ENCODE assay signal across 23 mouse cellular contexts in the genomic region with DNA sequence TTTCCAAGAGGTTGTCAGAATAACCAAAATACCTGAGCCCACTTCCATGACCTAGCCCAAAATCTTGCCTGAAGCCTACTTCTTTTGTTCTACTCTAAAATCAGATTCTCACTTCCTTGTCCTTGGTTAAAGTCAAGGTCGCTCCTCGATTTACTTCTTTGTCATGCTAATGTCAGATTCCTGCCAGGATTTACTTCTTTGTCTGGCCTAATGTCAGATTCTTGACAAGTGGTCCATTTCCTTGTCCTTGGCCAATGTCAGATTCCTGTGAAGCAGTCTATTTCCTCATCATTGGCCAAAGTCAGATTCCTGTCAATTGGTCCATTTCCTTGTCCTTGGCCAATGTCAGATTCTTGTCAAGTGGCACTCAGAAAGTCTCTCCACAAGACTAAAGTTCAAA. TPM values are rescaled to one million over a fixed set of nuclear protein-coding genes. Genes with fewer than 3 reads are reported as not detected.
DNase-seq lines count a peak whose midpoint lies in the region; ATAC-seq and TF ChIP-seq lines count a peak whose summit lies in the region.
"Had no signal": no experiment of that assay in that cellular context is flagged by ENCODE, and none has a peak within 500 bp of the region (broad histone marks: within the 10 kb centered on the region; RNA-seq: fewer than 3 reads in every experiment).

No protein-coding gene starts in this region.

- peak; percentile 61; the same call in 1 of the 2 replicates for TF ChIP-seq EP300 in ES-Bruce4 (IDR thresholded peaks at IDR 0.05; ENCODE audit: insufficient read depth, low read depth, low read length)

- ATAC-seq in megakaryocyte, adult 5-6 weeks (ENCODE audit: poor library complexity, severe bottlenecking): no peak
- ATAC-seq: activated CD4-positive, CD25-positive, alpha-beta regulatory T cell, adult 4 months; CD4-positive, CD25-positive, alpha-beta regulatory T cell, adult 4 months; forebrain, embryonic 13.5 days; forebrain, embryonic 15.5 days; forebrain, postnatal 0 days had no signal

- H3K4me3 ChIP-seq in ES-Bruce4 (ENCODE audit: low read depth, low read length) (no peak overlapping the region), ES-E14 (ENCODE audit: insufficient read depth in 1 of 2, low read depth in 1 of 2, low read length in 2 of 2, poor library complexity in 1 of 2, severe bottlenecking in 1 of 2) (peak overlapping the region in 1 of 2 experiments; percentile 13; a peak in 1 of 4 replicates)
- H3K4me3 ChIP-seq in limb, embryonic 10.5 days: no peak overlapping the region
- H3K4me3 ChIP-seq: embryonic facial prominence, embryonic 10.5 days; embryonic facial prominence, embryonic 12.5 days; forebrain, embryonic 13.5 days; forebrain, embryonic 15.5 days had no signal

- H3K9me3 ChIP-seq in ES-Bruce4 (replicated peaks; ENCODE audit: control insufficient read depth, insufficient read depth, low read length, poor library complexity, severe bottlenecking) (no peaks in the 10 kb centered on the region), ES-E14 (ENCODE audit: control insufficient read depth, insufficient read depth, low read depth, low read length) (no peaks in the 10 kb centered on the region)
- H3K9me3 ChIP-seq in limb, embryonic 10.5 days (replicated peaks): no peaks in the 10 kb centered on the region
- H3K9me3 ChIP-seq: embryonic facial prominence, embryonic 10.5 days; embryonic facial prominence, embryonic 12.5 days; forebrain, embryonic 13.5 days; forebrain, embryonic 15.5 days had no signal

- no peaks in the 10 kb centered on the region for H3K27me3 ChIP-seq in ES-Bruce4 (ENCODE audit: control insufficient read depth, insufficient read depth, low read length, poor library complexity, severe bottlenecking)
- H3K27me3 ChIP-seq in limb, embryonic 10.5 days (ENCODE audit: low read depth, poor library complexity, severe bottlenecking): peaks cover 30% of the 10 kb centered on the region; the same call in 1 of the 2 replicates
- H3K27me3 ChIP-seq: CH12.LX; embryonic facial prominence, embryonic 12.5 days; forebrain, embryonic 13.5 days; forebrain, embryonic 15.5 days had no signal

- H3K27ac ChIP-seq in ES-Bruce4 (ENCODE audit: insufficient read depth, low read length): peak overlapping the region; percentile 98
- peak overlapping the region; percentile 90; the same call in 1 of the 2 replicates for H3K27ac ChIP-seq in ES-E14 (ENCODE audit: insufficient read depth, low read depth, low read length, poor library complexity, severe bottlenecking)
- H3K27ac ChIP-seq in limb, embryonic 10.5 days: no peak overlapping the region
- H3K27ac ChIP-seq: embryonic facial prominence, embryonic 10.5 days; embryonic facial prominence, embryonic 12.5 days; forebrain, embryonic 13.5 days; forebrain, embryonic 15.5 days had no signal

- 75% methylated on average over 2 of the region's 2 CpGs for WGBS in limb, embryonic 10.5 days

- DNase-seq in ES-E14 (ENCODE audit: low read depth, low spot score) (peak; percentile 80), WW6 (ENCODE audit: low read depth, low spot score) (peak; percentile 50)
- no peak for DNase-seq in lung, adult 18-20 months
- DNase-seq in limb, embryonic 10.5 days (ENCODE audit: low spot score): no peak
- DNase-seq: adrenal gland, adult 8-10 months; adrenal gland, postnatal 14 days; adrenal gland, postnatal 36 days; B cell, adult 2 months; cerebellum, adult 18-20 months; cerebellum, adult 8-10 months; cerebellum, adult 9-11 months; cerebellum, postnatal 14 days; cerebellum, postnatal 36 days; forebrain, postnatal 0 days had no signal

- TF ChIP-seq CTCF in ES-Bruce4 (IDR thresholded peaks at IDR 0.05; ENCODE audit: low read depth, low read length): no peak

- H3K9ac ChIP-seq in ES-Bruce4 (ENCODE audit: low read depth, poor library complexity, severe bottlenecking) (no peak overlapping the region), ES-E14 (ENCODE audit: insufficient read depth, low read depth, low read length, poor library complexity, severe bottlenecking) (no peak overlapping the region)
- H3K9ac ChIP-seq: embryonic facial prominence, embryonic 12.5 days; forebrain, embryonic 13.5 days; forebrain, embryonic 15.5 days; forebrain, postnatal 0 days had no signal

- TF ChIP-seq POLR2A in ES-Bruce4 (IDR thresholded peaks at IDR 0.05; ENCODE audit: insufficient read depth, low read length): no peak

- in situ Hi-C loops in ES-E14 (cut with MboI; ENCODE audit: low sequenced_read_pairs in 2 of 2, unreplicated experiment in 2 of 2): no loop called here

- H3K4me1 ChIP-seq in ES-Bruce4 (ENCODE audit: control insufficient read depth, insufficient read depth, low read length) (no peaks in the 10 kb centered on the region), ES-E14 (ENCODE audit: control insufficient read depth in 2 of 2, insufficient read depth in 2 of 2, low read length in 2 of 2, poor library complexity in 1 of 2) (peaks cover 2 to 6% of the 10 kb centered on the region in 2 experiments; a peak in 2 of 4 replicates)
- H3K4me1 ChIP-seq in limb, embryonic 10.5 days: no peaks in the 10 kb centered on the region
- H3K4me1 ChIP-seq: embryonic facial prominence, embryonic 10.5 days; embryonic facial prominence, embryonic 12.5 days; forebrain, embryonic 13.5 days; forebrain, embryonic 15.5 days had no signal

- H3K36me3 ChIP-seq in ES-Bruce4 (ENCODE audit: control insufficient read depth, insufficient read depth, low read length, poor library complexity, severe bottlenecking): no peaks in the 10 kb centered on the region
- no peaks in the 10 kb centered on the region for H3K36me3 ChIP-seq in ES-E14 (ENCODE audit: control insufficient read depth, insufficient read depth, low read length, poor library complexity, severe bottlenecking)
- H3K36me3 ChIP-seq in limb, embryonic 10.5 days: no peaks in the 10 kb centered on the region
- H3K36me3 ChIP-seq: embryonic facial prominence, embryonic 10.5 days; embryonic facial prominence, embryonic 12.5 days; forebrain, embryonic 15.5 days had no signal

TF ChIP-seq in ES-E14, 5 proteins besides CTCF, POLR2A, EP300 and RAD21:
- peak; percentile 61; the same call in 1 of the 2 replicates for TF ChIP-seq CHD2 (IDR thresholded peaks at IDR 0.05; ENCODE audit: low read depth, low read length)
- TF ChIP-seq ZNF384 (IDR thresholded peaks at IDR 0.05; ENCODE audit: low read depth, low read length): no peak
- TF ChIP-seq ZC3H11A (IDR thresholded peaks at IDR 0.05; ENCODE audit: borderline replicate concordance, low read depth, low read length): no peak

RNA-seq across cellular contexts. Expression of gene Tsr2, which starts 27.6 kb away (rescaled TPM):
- polyA plus RNA-seq in ES-Bruce4 (2011; ENCODE audit: insufficient read depth, insufficient read length, low read depth, missing spikeins): 29.3 and 33.5 TPM in 2 replicates
- 15.6 and 17.1 TPM in 2 replicates for total RNA-seq in ES-E14 (2012; rRNA removed)
- total RNA-seq in megakaryocyte, adult 5-6 weeks (2015): 9.5 and 10.1 TPM in 2 replicates
- total RNA-seq in megakaryocyte, adult 5-6 weeks (2017): 11.0 and 13.9 TPM in 2 replicates
- 59.1 and 68.9 TPM in 2 replicates for polyA plus RNA-seq in limb, embryonic 10.5 days (2016; fragmentation: Nextera tagmentation; extraction: Ambion mirVana)

Comparison
In these comparisons a context has a peak if more than half of its experiments do, and no peak if none do; other contexts are left out.
1. DNase-seq: peak in ES-E14 (single experiment) and WW6 (single experiment); none in lung, adult 18-20 months (0 of 2) and limb, embryonic 10.5 days (single experiment).